In the genomic region with DNA sequence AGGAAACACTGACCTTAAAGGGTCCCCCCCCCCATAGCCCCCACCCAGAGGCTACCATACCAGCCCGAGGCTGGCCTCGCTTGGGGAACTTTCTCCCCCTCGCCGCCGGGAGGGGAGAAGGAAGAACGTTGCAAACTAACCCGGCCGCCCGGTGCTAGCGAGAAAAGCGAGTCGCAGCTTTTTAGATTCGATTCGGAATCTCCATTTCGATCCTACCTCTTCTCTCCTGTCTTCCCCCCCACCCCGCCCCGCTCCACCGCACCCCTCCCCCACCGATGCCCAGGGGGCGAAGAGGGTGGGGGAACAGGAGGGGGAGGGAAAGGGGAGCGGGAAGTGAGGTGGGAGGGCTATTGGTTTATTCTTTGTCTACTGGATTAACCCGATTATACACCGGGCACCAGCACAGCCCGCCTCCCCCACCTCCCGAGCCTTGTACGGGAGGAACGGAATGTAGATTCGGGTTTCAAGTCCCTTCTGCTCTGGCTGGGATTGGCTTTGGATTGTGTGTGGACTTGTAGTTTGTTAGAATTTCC, we compare ENCODE assay signal across 8 mouse cellular contexts. TPM values are rescaled to one million over a fixed set of nuclear protein-coding genes. Genes with fewer than 3 reads are reported as not detected.
A peak's percentile ranks its signal among the peaks of the same experiment; 100 is the strongest.
DNase-seq lines count a peak whose midpoint lies in the region; ATAC-seq and TF ChIP-seq lines count a peak whose summit lies in the region.

No protein-coding gene starts in this region.

- no peak for TF ChIP-seq CTCF in cerebellum, adult 2 months (IDR thresholded peaks at IDR 0.05; ENCODE audit: borderline replicate concordance, insufficient read depth, low read depth, low read length)
- no peak for TF ChIP-seq CTCF in lung, adult 2 months (IDR thresholded peaks at IDR 0.05; ENCODE audit: insufficient read depth, low read length)

- peaks cover 5% of the 10 kb centered on the region; the same call in 1 of the 2 replicates for H3K4me1 ChIP-seq in cerebellum, adult 2 months (ENCODE audit: control insufficient read depth, insufficient read depth, low read length)
- H3K4me1 ChIP-seq in lung, adult 2 months (ENCODE audit: control insufficient read depth, insufficient read depth, low read length) = peaks cover 12% of the 10 kb centered on the region

- under 1% methylated on average over 26 of the region's 28 CpGs for WGBS in cerebellum, adult 2 months
- 2% methylated on average over 28 of the region's 28 CpGs for WGBS in lung, adult 2 months

- H3K27me3 ChIP-seq in cerebellum, adult 2 months (ENCODE audit: control insufficient read depth, insufficient read depth, low read length) = no peaks in the 10 kb centered on the region

- peak; percentile 90 for DNase-seq in R1 (ENCODE audit: low read depth, low spot score)
- peak in 1 of 2 experiments; percentile 74 for DNase-seq in cerebellum, adult 2 months
- DNase-seq in heart, postnatal 4 days = peak; percentile 76
- DNase-seq in layer of hippocampus, adult 9-11 months = peak; percentile 61
- peak; percentile 72 for DNase-seq in lung, adult 2 months
- DNase-seq in retina, embryonic 14.5 days (ENCODE audit: low spot score) = peak; percentile 78
- DNase-seq in spleen, postnatal 36 days (ENCODE audit: low spot score in 2 of 2) = no peak

- no peak; the same call in 1 of the 2 replicates for TF ChIP-seq POLR2A in cerebellum, adult 2 months (IDR thresholded peaks at IDR 0.05; ENCODE audit: borderline replicate concordance, insufficient read depth, low read length)
- no peak; the same call in 1 of the 2 replicates for TF ChIP-seq POLR2A in lung, adult 2 months (IDR thresholded peaks at IDR 0.05; ENCODE audit: borderline replicate concordance, extremely low read depth, low read depth, low read length)

- peak overlapping the region; percentile 95 for H3K4me3 ChIP-seq in cerebellum, adult 2 months (replicated peaks; ENCODE audit: insufficient read depth, low read depth, low read length)
- H3K4me3 ChIP-seq in lung, adult 2 months (replicated peaks; ENCODE audit: extremely low read depth, low read depth, low read length) = peak overlapping the region; percentile 68

- ATAC-seq in frontal cortex, adult (ENCODE audit: low TSS enrichment) = peak; percentile 7; the same call in 1 of the 2 replicates

- H3K27ac ChIP-seq in cerebellum, adult 2 months (ENCODE audit: insufficient read depth, low read length) = peak overlapping the region; percentile 100

RNA-seq across cellular contexts. Expression of gene Spry2, which starts 1.0 kb away (rescaled TPM):
- 38.1 and 39.8 TPM in 2 replicates for polyA plus RNA-seq in cerebellum, adult 2 months (2012; rRNA removed)
- total RNA-seq in heart, postnatal 4 days (2021) = 10 to 100 TPM; 66.1 to 73.2 TPM
- polyA plus RNA-seq in lung, adult 2 months (2012; rRNA removed) = 27.3 and 27.8 TPM in 2 replicates

Comparison
In these comparisons a context has a peak if more than half of its experiments do, and no peak if none do; other contexts are left out.
1. DNase-seq: peak in R1 (single experiment), heart, postnatal 4 days (single experiment), layer of hippocampus, adult 9-11 months (single experiment), lung, adult 2 months (single experiment) and retina, embryonic 14.5 days (single experiment); none in spleen, postnatal 36 days (0 of 2).